Mouse (Mus musculus): ENCODE data around the gene Mid1.

The Mid1 gene

GRCm38 (mm10) chrX:169685131-169685530 lies at the start of gene Mid1:
Gene Mid1, plus strand, starts transcription at chrX:169685199.
- ATAC-seq (ENCODE audit: low TSS enrichment): no peak

- ATAC-seq (ENCODE audit: low TSS enrichment): no peak
Observed at GRCm38 (mm10) chrX:169673056-169673455, 11.9 kb upstream of the Mid1 start.

GRCm38 (mm10) chrX:169676313-169676712 lies 8.7 kb upstream of the Mid1 start:
- ATAC-seq (ENCODE audit: low TSS enrichment): no peak

DNA sequence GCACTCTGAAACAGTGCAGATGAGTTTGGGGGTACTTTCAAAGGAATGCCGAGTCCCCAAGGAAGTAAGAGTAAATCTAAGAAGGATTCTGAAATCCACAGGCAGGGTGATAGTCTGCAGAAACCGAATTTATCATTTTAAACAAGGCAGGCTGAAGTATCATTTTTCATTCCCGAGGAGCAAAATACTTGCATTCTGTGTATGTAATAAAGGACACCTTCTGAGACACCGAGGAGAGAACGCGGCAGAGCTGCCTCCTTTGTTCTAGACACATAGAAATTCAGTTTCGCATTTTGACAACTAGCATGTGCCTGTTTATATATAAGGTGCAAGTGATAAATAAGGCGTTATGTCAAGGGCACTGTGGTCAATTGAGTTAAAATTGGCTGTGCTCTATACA lies 732 bp downstream of the Mid1 start:
- no peak for ATAC-seq (ENCODE audit: low TSS enrichment)

- no peak for ATAC-seq (ENCODE audit: low TSS enrichment)
Observed at GRCm38 (mm10) chrX:169691217-169691616, 6.2 kb downstream of the Mid1 start.

- ATAC-seq (ENCODE audit: low TSS enrichment): no peak
Observed at GRCm38 (mm10) chrX:169691675-169692074, 6.7 kb downstream of the Mid1 start.

DNA sequence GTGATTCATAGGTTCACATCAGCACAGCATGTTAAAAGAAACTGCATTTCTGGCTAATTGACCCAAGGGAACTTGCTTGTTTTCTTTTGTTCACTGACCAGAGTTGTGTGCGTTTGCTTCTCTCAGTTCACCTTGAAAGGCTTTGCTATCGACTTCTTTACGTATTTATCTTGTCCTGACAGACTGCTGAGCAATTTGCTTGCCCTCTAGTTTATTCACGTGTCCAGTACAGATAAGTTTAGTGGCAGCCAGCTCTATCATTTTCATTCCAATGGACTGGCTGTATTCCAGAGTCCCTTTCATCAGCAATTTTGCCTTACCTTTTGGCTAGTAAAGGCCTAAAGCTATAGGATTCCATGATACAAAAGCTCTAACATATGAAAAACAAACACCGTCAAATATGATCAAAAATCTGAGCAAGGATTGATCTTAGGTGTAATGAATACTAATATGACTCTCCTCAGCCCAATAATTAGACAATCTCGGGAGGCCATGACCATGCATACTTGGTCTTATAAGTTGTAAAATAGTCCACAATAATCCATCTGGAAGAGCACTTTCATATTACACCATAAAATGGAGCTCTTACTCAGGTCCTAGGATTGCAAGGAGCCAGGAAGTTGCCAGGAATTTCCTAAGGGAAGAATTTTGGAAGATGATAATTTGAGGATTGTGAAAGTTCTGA lies 7.4 kb downstream of the Mid1 start:
- ATAC-seq (ENCODE audit: low TSS enrichment): no peak

GRCm38 (mm10) chrX:169704016-169704602 lies 19.1 kb downstream of the Mid1 start:
- no peak for ATAC-seq (ENCODE audit: low TSS enrichment)

GRCm38 (mm10) chrX:169723511-169723910 lies 38.5 kb downstream of the Mid1 start:
- no peak for ATAC-seq (ENCODE audit: low TSS enrichment)

GRCm38 (mm10) chrX:169735387-169735969 lies 50.5 kb downstream of the Mid1 start:
- ATAC-seq (ENCODE audit: low TSS enrichment): no peak

DNA sequence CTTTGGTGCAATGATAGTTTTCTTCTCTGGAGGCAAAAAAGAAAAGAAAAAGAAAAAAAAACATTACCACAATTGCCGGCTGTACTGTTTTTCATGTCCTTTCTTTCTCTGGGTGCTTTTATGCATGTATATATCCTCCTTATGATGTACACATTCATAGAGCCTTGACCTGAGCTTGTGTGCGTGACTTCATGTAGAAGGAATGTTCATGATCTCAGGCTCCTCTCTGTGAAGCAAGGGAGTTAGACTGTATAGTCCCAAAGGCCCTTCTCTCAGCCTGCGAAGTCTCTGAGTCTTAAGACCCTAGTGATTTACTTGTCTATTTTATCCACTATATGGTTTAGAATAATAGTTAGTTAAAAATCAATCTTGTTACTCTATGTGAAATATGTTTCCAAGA lies 73.0 kb downstream of the Mid1 start:
- no peak for ATAC-seq (ENCODE audit: low TSS enrichment)

GRCm38 (mm10) chrX:169779535-169779934 lies 94.5 kb downstream of the Mid1 start, which contains the start of gene 4933400A11Rik:
Gene 4933400A11Rik, minus strand, starts transcription at chrX:169779635.
- no peak for ATAC-seq (ENCODE audit: low TSS enrichment)

DNA sequence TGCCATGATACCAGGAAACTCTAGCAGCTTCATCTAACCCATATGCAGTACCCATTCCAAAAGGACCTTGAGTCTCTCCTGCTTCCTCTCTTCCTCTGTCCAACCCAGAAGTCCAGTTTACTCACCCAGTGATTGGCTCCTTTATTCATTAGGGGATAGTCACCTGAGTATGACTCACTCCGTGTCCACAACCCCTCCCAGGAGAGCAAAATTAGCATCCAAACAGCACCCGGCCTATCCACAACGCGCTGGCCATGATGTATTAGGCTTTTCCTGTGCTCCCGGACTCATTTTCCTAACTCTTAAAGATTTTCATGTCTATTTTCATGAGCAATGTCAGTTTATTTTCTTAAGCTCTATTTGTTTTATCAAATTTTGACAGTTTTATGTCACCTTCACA lies 104.7 kb downstream of the Mid1 start:
- ATAC-seq (ENCODE audit: low TSS enrichment): no peak

DNA sequence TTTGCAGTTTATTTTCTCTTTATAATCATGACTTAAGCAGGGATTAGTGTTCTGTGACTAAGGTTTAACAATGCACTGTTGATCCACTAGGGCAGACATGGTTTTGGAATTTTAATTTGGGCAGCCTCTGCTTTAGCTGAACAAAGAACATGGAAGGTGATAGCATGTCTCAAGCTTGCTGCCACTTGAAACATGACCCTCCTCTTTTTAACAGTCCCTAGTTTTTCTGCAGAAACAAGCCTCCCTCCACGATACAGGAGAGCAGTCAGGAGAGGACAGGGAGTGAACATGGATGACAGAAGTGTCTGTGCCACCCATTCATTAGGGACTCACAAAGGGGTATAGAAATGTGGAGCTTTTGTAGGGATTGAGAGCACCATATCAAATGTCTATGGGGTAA lies 107.9 kb downstream of the Mid1 start:
- ATAC-seq (ENCODE audit: low TSS enrichment): no peak

- no peak for ATAC-seq (ENCODE audit: low TSS enrichment)
Observed at GRCm38 (mm10) chrX:169794421-169794820, 109.4 kb downstream of the Mid1 start.

GRCm38 (mm10) chrX:169794831-169795311 lies 109.9 kb downstream of the Mid1 start:
- no peak for ATAC-seq (ENCODE audit: low TSS enrichment)

- peak; percentile 62; the same call in 1 of the 2 replicates for ATAC-seq (ENCODE audit: low TSS enrichment)
Observed at GRCm38 (mm10) chrX:169797148-169797547, 112.1 kb downstream of the Mid1 start.

GRCm38 (mm10) chrX:169798987-169799680 lies 114.1 kb downstream of the Mid1 start:
- ATAC-seq (ENCODE audit: low TSS enrichment): no peak

DNA sequence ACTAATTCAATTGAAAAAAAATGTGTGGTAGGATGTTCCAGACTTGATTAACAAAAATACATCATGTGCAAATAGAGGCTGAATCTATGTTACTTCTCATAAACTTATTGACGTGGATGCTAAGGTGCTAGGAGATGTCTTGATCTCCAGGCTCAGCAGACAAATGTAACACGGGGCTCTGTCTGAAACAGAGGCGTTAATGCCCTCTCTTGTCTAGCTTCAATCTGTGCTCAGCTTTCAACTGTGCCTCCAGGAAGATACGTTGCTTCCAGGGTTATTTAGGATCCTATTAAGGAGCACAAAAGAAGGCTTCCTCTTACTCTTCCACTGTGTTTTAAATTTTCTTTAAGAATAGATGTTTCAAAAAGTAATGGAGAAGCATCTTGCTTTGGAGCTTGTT lies 115.2 kb downstream of the Mid1 start:
- no peak for ATAC-seq (ENCODE audit: low TSS enrichment)

GRCm38 (mm10) chrX:169805791-169806190 lies 120.8 kb downstream of the Mid1 start:
- ATAC-seq (ENCODE audit: low TSS enrichment): no peak

GRCm38 (mm10) chrX:169807744-169808143 lies 122.7 kb downstream of the Mid1 start:
- no peak for ATAC-seq (ENCODE audit: low TSS enrichment)

DNA sequence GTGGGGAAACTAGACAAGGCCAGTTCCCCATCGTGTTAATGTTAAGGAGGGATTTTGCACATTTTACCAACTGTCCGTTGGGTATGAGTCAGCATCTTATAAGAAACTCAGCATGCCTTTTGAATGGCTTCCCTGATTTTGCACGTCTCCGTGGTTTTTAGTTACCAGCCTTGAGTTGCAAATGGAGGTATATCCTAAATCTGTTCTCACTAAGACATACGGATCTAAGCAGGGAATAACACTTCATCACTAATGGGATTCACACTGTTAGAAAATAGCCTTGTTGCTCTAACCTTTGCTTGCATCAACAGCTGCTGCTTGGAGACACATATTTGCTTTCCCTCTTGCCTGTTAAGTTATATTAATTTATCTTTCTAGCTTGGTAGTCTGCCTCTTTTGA lies 126.3 kb downstream of the Mid1 start:
- no peak; the same call in 1 of the 2 replicates for ATAC-seq (ENCODE audit: low TSS enrichment)
